Mouse (Mus musculus): ENCODE measurements around the gene Qsox2. TPM values are rescaled to one million over a fixed set of nuclear protein-coding genes. Genes with fewer than 3 reads are reported as not detected.

Gene Qsox2
- polyA plus RNA-seq, 1 experiment from 2014 or later = 5.2 TPM

Other genes starting within 250 kb of the Qsox2 start
- 437 and 467 TPM in 2 replicates for gene Ubac1, start 215.8 kb downstream of the Qsox2 start, polyA plus RNA-seq (2015; fragmentation: Nextera tagmentation; extraction: Ambion mirVana)
- 3.4 and 4.3 TPM in 2 replicates for gene Nacc2, start 114.3 kb downstream of the Qsox2 start, polyA plus RNA-seq (2015; fragmentation: Nextera tagmentation; extraction: Ambion mirVana)
- gene Lhx3, start 29.2 kb downstream of the Qsox2 start, polyA plus RNA-seq (2015; fragmentation: Nextera tagmentation; extraction: Ambion mirVana) = not detected in 2 replicates
- 0.03 TPM in 1 of 2 replicates, not detected in the other for gene Ccdc187, start 57.0 kb upstream of the Qsox2 start, polyA plus RNA-seq (2015; fragmentation: Nextera tagmentation; extraction: Ambion mirVana)
- gene Gpsm1, start 78.0 kb upstream of the Qsox2 start, polyA plus RNA-seq (2015; fragmentation: Nextera tagmentation; extraction: Ambion mirVana) = 2.6 and 2.9 TPM in 2 replicates
- gene Dnlz, start 114.6 kb upstream of the Qsox2 start, polyA plus RNA-seq (2015; fragmentation: Nextera tagmentation; extraction: Ambion mirVana) = 8.3 and 9.8 TPM in 2 replicates
- 2.3 and 2.9 TPM in 2 replicates for gene Card9, start 123.4 kb upstream of the Qsox2 start, polyA plus RNA-seq (2015; fragmentation: Nextera tagmentation; extraction: Ambion mirVana)
- gene Snapc4, start 143.1 kb upstream of the Qsox2 start, polyA plus RNA-seq (2015; fragmentation: Nextera tagmentation; extraction: Ambion mirVana) = 8.4 and 10.8 TPM in 2 replicates
- 38.2 and 42.8 TPM in 2 replicates for gene Entr1, start 151.8 kb upstream of the Qsox2 start, polyA plus RNA-seq (2015; fragmentation: Nextera tagmentation; extraction: Ambion mirVana)
- 61.5 and 61.6 TPM in 2 replicates for gene Pmpca, start 151.8 kb upstream of the Qsox2 start, polyA plus RNA-seq (2015; fragmentation: Nextera tagmentation; extraction: Ambion mirVana)
- 6.0 and 6.1 TPM in 2 replicates for gene Inpp5e, start 171.7 kb upstream of the Qsox2 start, polyA plus RNA-seq (2015; fragmentation: Nextera tagmentation; extraction: Ambion mirVana)
- gene Sec16a, start 207.7 kb upstream of the Qsox2 start, polyA plus RNA-seq (2015; fragmentation: Nextera tagmentation; extraction: Ambion mirVana) = 8.8 and 9.6 TPM in 2 replicates

Data from liver, embryonic 15.5 days (tissue).